Mouse (Mus musculus) ES-Bruce4 (cell line): ENCODE data around the gene Lpp.

Experiments used
- CTCF ChIP-seq: IDR thresholded peaks from one replicate; pipeline ENCODE4 v1.8.1; 2011; ENCODE audit warnings: low read depth, low read length
- POLR2A ChIP-seq: IDR thresholded peaks from one replicate; pipeline ENCODE4 v1.8.1; 2011; ENCODE audit warnings: low read length; ENCODE audit not compliant: insufficient read depth

GRCm38 (mm10) chr16:24467544-24468290 is 74.4 kb downstream of the Lpp start:
- TF ChIP-seq CTCF (no peak), POLR2A (no peak)
